Mouse (Mus musculus) adrenal gland, postnatal 10 days (tissue): Measurements from ENCODE around the gene Klhl18. TPM values are rescaled to one million over a fixed set of nuclear protein-coding genes. Genes with fewer than 3 reads are reported as not detected.

Experiments used
- DNase-seq: peaks from one replicate; pipeline ENCODE4 v3.0.0; 2021; ENCODE audit warnings: mixed read lengths
- long read RNA-seq, 2 experiments: library from polyadenylated mRNA; stranded (forward); transcript quantifications; one replicate each; pipeline ENCODE4 v2.0.0; 2021
- total RNA-seq, 2 experiments: library from RNA; stranded (reverse); gene quantifications; 2 replicates each; pipeline ENCODE4 v1.2.3; 2021

The Klhl18 gene
- total RNA-seq, result 10 to 100 TPM; 12.3 to 13.8 TPM
- long read RNA-seq, experiment 1, full-length matches to known transcripts, result 1 of 4 reads
- long read RNA-seq, experiment 1, partial matches to known transcripts, result 0 of 4 reads
- long read RNA-seq, experiment 1, other reads (novel, unspliced or antisense), result 3 of 4 reads
- long read RNA-seq, experiment 2, partial matches to known transcripts, result 1 of 3 reads
- long read RNA-seq, experiment 2, other reads (novel, unspliced or antisense), result 1 of 3 reads

DNA sequence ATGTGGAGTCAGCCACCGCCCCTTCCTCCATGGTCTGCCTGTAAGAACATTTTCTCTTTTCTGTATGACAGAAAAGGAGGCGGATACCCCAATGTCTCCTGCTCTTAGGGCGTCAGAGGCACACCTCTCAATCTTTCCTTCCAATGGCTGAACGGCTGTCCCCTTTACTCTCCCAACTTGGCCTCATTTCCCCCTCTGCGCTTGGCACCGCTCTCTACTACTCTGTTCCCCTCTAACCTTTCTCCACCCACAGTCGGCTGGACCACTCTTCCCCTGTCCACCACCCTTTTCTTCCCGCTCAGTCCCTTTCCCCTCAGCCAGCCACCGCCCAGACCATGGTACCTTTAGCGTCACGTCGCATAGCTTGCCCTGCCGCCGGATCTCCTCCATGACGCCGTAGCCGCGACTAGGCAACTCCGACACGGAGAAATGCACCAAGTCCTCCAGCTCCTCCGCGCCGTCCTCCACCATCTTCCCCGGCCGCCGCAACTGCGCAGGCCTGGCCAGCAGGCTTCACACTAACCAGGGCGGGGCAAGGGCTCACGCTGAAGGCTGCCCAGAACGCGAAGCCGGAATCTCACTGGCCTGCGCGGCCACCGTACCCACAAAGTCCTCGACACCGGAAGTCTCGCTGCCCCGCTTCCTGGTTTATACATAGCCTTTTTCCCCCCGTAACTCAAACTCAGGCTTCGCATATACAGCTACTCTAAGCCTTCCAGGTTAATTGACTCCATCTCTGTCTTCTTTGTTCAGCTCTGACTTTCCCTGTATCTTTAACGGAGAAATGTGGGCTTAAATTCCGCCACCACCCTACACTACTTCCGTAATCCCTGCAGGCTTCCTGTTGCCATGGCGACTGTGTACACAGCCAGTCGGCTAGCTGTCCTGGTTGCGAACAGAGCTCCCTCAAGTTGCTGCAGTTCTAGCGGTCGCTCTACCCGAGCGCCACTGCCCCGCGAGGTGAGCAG is at the start of gene Klhl18, which contains the start of gene Kif9:
TSS of gene Klhl18 (minus strand) at position 571 of the 968 bp plus-strand sequence.
TSS of gene Kif9 (plus strand) at position 835 of the 968 bp plus-strand sequence.
- DNase-seq, result peak; percentile 98

DNA sequence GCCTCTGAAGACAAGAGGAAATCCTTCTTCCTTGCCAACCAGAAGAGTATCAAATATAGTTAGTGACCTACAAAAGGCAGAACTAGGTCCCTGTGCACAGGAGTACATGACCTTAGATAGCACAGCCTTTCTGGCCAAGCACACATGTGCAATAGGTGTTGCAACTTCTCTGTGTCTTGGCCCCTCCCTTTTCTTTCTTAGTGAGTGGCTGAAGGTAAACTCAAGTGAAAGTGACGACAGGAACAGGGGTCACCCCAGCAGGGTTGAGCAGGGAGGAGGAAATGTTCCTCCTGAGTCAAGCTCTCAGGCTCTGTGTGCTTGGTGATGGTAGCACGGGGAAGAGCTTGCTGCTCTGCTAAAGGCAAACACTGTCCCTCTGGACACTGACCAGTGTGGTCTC is 49.2 kb upstream of the Klhl18 start:
- peak; percentile 29 for DNase-seq

GRCm38 (mm10) chr9:110490913-110491312 is 14.4 kb upstream of the Klhl18 start:
- peak; percentile 11 for DNase-seq

DNA sequence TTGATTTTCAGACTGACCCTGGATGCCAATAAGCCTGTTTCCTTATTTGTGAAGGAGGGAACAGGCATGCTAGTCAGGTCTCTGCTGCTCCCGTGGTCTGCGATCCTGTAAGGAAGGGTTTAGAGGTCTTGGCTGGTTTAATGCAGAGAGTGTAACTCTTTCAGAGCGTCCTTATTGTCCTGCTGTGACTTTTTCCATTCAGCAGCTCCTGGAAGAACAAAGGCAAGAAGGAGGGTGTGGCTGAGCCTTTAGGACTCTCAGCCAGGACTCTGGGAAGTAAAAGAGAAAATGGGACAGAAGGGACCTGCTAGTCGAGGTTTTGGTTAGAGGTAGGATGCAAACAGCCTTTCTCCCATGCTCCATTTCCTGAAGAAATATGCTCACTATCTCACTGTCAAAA is 12.3 kb upstream of the Klhl18 start:
- no peak for DNase-seq

DNA sequence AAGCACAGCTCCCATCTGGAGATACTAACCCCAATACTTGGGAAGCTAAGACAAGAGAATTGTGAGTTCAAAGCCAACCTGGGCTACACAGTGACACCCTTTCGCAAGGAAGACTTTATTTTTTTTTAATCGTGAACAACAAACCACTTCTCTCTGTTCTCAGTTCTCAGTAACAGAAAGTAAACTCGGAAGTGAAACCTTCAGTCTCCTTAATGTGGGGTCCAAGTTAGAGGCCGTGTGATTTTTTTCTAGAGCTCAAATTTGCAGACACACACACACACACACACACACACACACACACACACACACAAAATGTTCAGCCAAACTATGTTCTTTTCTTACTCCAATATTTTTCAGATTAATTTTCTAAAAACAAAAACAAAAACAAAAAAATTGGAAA is 2.1 kb upstream of the Klhl18 start:
- DNase-seq, result no peak

DNA sequence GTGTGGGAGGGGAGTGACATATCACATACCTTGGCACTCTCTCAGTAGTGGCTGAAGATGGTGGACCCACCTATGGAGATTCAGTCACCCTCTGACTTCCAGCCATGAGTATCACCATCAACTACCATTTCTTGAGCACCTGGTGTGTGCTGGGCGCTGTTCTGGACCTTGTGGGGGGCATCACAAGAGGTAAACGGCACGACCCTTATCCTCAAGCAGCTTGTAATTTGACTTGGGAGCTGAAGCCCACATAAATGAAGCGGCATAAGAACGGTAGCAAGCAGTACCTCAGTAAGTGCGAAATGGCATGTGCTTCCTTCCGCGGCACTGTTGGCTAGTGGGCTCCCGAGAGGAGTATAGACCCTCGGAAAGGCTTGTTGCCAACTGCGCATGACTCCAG is 1.5 kb upstream of the Klhl18 start:
- no peak for DNase-seq

DNA sequence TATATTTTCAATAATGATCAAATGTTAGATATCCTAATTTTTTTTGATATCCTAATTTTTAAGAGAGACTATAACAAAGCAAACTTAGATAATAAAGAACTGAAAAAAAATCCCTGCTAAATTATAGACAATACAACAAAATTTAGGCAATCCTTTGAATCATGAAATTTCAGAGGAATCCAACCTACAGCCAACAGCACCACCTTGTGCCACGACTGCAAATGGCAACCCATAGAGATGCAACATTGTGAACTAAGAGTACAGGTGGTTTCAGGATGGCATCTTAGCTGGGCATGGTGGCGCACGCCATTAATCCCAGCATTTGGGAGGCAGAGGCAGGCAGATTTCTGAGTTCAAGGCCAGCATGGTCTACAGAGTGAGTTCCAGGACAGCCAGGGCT is 10.3 kb downstream of the Klhl18 start:
- DNase-seq, result no peak

- DNase-seq, result no peak
Observed at GRCm38 (mm10) chr9:110465336-110465735, 11.2 kb downstream of the Klhl18 start.

DNA sequence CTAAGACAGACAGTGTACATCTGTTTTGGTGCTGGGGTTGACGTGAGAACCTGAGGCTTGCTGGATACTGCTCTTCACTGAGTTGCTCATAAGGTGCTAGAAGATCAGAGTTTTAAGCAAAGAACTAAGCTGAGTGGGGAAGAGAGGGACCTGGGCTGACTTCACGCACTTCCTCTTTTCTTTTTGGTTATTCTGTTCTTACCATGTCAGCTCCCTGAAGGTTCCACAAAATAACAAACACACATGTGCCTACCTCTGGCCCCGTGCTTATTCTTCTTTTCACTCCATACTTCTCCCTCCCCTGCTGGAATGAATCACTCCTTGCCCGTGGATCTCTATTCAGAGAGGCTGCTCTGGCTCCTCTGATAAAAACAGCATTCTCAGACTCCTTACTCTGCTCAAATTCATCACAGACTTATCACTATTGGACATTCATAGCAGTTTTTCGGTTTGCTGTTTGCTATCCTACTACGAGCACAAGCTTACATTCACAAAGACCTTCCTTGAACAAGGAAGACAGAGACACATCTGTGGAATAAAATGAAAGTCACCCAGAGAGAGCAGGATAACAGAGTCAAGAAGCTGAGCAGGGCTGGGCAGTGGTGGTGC is 12.4 kb downstream of the Klhl18 start:
- DNase-seq, result no peak

DNA sequence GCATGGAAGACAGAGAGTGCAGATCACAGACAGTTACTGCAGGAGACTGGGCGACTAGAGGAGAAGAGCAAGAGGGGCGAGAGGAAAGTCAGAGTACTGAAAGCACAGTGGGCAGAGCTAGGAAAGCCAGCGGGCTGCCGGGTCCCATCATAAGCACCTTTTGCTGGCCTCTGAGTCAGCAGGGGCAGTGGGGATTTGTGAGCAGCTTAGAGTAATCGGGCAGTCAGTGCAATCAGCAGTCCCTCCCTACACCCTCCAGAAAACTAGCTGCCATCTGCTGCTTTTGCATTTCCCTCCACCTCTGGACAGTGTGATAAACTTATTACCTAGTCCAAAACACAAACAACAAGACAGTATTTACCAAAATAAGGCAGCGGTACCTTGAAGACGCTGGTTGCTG is 14.2 kb downstream of the Klhl18 start:
- no peak for DNase-seq

- no peak for DNase-seq
Observed at GRCm38 (mm10) chr9:110460884-110461815, 15.3 kb downstream of the Klhl18 start.

DNA sequence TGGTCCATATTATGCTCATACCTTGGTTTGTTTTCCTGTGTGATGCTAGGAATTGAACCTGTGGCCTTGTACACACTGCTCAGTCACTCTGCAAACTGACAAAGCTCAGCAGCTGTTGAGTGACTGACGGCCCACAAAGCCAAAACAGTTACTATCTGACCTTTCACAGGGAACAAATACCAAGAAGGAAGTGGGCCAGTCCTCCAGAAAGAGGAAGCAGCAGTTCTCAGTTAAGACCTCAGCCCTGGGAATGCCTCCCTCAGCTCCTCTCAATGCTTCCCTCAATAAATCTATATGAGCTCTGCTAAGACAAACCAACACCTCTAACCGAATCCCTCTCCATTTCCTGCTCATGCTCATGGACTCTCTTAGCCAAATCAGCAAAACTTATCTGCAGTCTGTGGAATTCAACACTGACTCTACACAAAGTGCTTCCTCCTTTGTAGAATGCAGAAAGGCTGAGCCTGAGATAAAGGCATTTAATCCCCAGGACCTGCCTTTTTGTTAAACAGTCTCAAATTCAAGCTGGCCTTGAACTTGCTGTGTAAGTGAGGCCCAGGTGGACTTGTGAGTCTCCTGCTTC is 17.3 kb downstream of the Klhl18 start:
- DNase-seq, result peak; percentile 4

DNA sequence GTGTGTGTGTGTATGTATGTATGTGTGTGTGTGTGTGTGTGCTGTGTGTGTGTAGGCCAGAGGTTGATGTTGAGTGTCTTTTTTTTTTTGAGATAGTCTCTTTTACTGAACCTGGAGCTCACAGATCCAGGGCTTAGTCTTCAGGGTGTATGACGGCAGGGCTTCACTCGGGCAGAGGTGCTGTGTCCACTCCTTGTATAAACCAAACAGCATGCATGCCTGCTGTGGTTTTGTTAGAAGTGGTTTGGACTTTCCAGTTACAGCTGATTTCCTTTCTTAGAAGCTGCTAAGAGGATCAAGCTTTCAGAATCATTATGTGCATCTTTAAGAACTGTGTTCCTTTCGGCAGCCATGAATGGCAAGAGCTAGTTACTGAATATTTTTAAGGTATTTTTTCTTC is 18.6 kb downstream of the Klhl18 start:
- no peak for DNase-seq

- no peak for DNase-seq
Observed at GRCm38 (mm10) chr9:110452523-110452922, 24.0 kb downstream of the Klhl18 start.

- DNase-seq, result peak; percentile 80
Observed at GRCm38 (mm10) chr9:110448857-110449617, 27.5 kb downstream of the Klhl18 start.

DNA sequence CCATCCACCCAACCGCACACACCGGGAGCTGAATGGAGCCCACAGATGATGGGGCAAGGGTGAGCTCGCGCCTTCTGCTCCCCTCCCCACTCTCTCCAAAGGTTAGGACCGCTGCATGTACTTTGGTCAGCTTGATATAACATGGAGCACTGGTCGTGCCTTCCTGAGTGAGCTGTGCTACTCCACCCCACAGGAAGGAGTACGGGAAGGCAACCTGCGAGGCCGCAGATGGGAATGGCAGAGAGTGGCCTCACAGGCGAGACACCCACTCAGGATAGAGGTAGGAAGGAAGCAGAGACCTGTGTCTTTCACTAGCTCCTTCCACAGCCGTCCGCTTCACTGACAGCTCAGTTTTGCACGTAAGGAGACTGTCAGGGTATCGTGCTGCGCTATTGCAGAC is 28.1 kb downstream of the Klhl18 start:
- DNase-seq, result no peak

- no peak for DNase-seq
Observed at GRCm38 (mm10) chr9:110440559-110440958, 35.9 kb downstream of the Klhl18 start.

DNA sequence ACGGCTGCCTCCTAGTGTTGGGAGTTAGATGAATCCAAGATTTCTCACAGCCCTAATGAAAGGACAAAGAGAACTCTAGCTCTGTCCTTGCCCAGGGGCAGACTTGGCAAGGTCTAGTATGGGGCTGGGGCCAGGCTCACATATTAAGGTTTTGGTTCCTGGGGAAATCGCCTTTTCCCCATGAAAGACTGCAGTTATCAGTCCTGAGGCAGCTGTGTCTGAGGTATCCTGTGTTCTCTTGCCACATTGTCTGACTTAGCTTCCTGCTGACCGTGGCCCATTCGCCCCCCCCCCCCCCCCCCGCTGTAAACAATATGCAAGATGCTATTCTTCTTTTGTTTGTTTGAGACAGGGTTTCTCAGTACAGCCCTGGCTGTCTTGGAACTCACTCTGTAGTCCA is 36.4 kb downstream of the Klhl18 start:
- DNase-seq, result no peak

DNA sequence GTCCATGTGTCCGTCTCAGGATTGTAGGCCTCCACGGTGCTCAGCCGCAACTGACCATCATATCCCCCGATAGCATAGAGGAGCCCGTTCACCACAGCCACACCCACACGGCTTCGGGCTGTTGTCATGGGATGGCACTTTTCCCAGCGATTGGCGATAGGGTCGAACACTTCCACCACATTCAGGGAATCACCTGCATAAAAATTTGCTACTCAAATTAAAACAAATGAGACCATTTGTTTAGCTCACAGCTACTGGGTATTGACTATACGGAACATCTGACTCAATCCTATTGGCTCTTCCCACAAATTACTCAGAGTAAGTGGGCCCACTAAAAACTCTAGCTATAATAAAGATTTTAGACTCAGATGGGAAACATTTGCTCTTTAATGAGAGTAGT is 40.5 kb downstream of the Klhl18 start:
- no peak for DNase-seq

- DNase-seq, result no peak
Observed at GRCm38 (mm10) chr9:110433045-110433444, 43.4 kb downstream of the Klhl18 start.

GRCm38 (mm10) chr9:110431241-110431640 is 45.3 kb downstream of the Klhl18 start:
- DNase-seq, result no peak
